Mouse (Mus musculus) erythroblast, embryonic 14.5 days (primary cell): Measurements from ENCODE around the gene Akr7a5.

Experiments used
- GATA1 ChIP-seq: IDR thresholded peaks from 2 replicates; pipeline ENCODE4 v1.6.1; 2012; ENCODE audit warnings: low read length, inconsistent platforms, mixed read lengths
- TAL1 ChIP-seq: IDR thresholded peaks from 3 replicates; pipeline ENCODE4 v1.6.1; 2012; ENCODE audit warnings: low read length, inconsistent platforms, mixed read lengths

DNA sequence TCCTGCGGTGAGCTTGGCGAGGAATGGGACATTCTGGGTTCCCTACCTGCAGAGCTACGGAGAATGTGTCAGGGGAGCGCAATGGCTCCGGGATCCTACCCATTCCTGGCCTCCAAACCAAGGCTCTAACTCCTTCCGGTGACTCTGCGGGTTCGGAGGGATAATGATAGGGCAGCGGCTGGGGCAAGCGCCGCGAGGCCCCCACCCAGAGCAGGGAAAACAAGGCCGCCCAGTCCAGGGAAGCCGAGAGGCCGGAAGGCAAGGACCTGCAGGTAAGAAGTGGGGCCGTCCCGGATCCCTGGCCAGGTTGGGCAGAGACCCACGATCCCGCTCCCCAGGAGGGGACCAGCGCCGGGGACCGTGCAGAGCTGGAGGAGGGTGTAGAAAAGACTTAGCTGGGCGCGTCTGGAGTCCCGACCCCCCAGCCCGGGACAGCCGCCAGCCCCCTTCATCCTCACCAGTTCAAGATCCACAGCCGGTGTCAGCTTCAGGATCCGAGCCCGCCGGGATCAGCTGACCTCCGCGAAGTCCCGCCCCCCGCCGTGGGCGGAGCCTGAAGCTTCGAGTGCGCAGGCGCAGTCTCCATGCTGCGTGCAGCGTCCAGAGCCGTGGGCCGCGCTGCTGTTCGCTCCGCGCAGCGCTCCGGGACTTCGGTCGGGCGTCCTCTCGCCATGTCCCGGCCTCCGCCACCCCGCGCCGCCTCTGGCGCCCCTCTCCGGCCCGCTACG lies at the start of gene Akr7a5, which contains the start of gene Pqlc2:
- TF ChIP-seq TAL1, result no peak
- TF ChIP-seq GATA1, result no peak
